Mouse (Mus musculus) myocyte (in vitro differentiated cells): Measurements from ENCODE around the gene Myo15. TPM values are rescaled to one million over a fixed set of nuclear protein-coding genes. Genes with fewer than 3 reads are reported as not detected.

Source experiments
- H3K27me3 ChIP-seq: one replicate; pipeline ENCODE4 v1.6.1; 2011; ENCODE audit not compliant: control insufficient read depth, insufficient read depth, insufficient read length
- H3K36me3 ChIP-seq: one replicate; pipeline ENCODE4 v1.6.1; 2011; ENCODE audit not compliant: control insufficient read depth, insufficient read depth
- H3K4me2 ChIP-seq: one replicate; pipeline ENCODE4 v1.6.1; 2011; ENCODE audit warnings: low read depth, control low read depth
- H3K4me3 ChIP-seq: one replicate; pipeline ENCODE4 v1.5.1; 2011; ENCODE audit warnings: mild to moderate bottlenecking, control low read depth, moderate library complexity
- H3K79me2 ChIP-seq: one replicate; pipeline ENCODE4 v1.6.1; 2011; ENCODE audit not compliant: control insufficient read depth, insufficient read depth
- H3ac ChIP-seq: one replicate; pipeline ENCODE4 v1.6.1; 2011; ENCODE audit not compliant: control insufficient read depth, insufficient read length
- CEBPB ChIP-seq: IDR thresholded peaks from 2 replicates; pipeline ENCODE4 v1.6.1; 2011; ENCODE audit warnings: mild to moderate bottlenecking, moderate library complexity; ENCODE audit not compliant: poor library complexity, insufficient read depth, severe bottlenecking
- E2F4 ChIP-seq: IDR thresholded peaks from one replicate; pipeline ENCODE4 v1.6.1; 2011; ENCODE audit warnings: mild to moderate bottlenecking, control low read depth, moderate library complexity; ENCODE audit not compliant: insufficient read depth
- MAX ChIP-seq: IDR thresholded peaks from one replicate; pipeline ENCODE4 v1.6.1; 2011; ENCODE audit warnings: low read depth, mild to moderate bottlenecking, control low read depth
- MYOD1 ChIP-seq, 3 experiments: IDR thresholded peaks; one replicate each; pipeline ENCODE4 v1.6.1; 2011; ENCODE audit warnings: control low read depth in 2 of 3, low read depth in 2 of 3, mild to moderate bottlenecking in 2 of 3, moderate library complexity in 1 of 3; ENCODE audit not compliant: insufficient read length in 2 of 3, control insufficient read depth in 1 of 3
- MYOG ChIP-seq, 3 experiments: IDR thresholded peaks; one replicate each; pipeline ENCODE4 v1.6.1; 2011; ENCODE audit warnings: control low read depth in 2 of 3, low read depth in 2 of 3, mild to moderate bottlenecking in 2 of 3; ENCODE audit not compliant: insufficient read length in 2 of 3, control insufficient read depth in 1 of 3, insufficient read depth in 1 of 3
- POLR2A ChIP-seq: IDR thresholded peaks from one replicate; pipeline ENCODE4 v1.6.1; 2011; ENCODE audit warnings: low read depth, mild to moderate bottlenecking, control low read depth, moderate library complexity; ENCODE audit not compliant: insufficient read length
- POLR2AphosphoS2 ChIP-seq: IDR thresholded peaks from one replicate; pipeline ENCODE4 v1.6.1; 2011; ENCODE audit warnings: low read depth, control low read depth; ENCODE audit not compliant: insufficient read length
- REST ChIP-seq: IDR thresholded peaks from one replicate; pipeline ENCODE4 v1.6.1; 2011; ENCODE audit warnings: mild to moderate bottlenecking, control low read depth, moderate library complexity; ENCODE audit not compliant: insufficient read depth, insufficient read length
- SRF ChIP-seq: IDR thresholded peaks from one replicate; pipeline ENCODE4 v1.6.1; 2011; ENCODE audit warnings: low read depth; ENCODE audit not compliant: control insufficient read depth, insufficient read length
- TCF12 ChIP-seq: IDR thresholded peaks from one replicate; pipeline ENCODE4 v1.6.1; 2011; ENCODE audit warnings: mild to moderate bottlenecking, control low read depth; ENCODE audit not compliant: poor library complexity, insufficient read depth, severe bottlenecking
- TCF3 ChIP-seq: IDR thresholded peaks from one replicate; pipeline ENCODE4 v1.6.1; 2011; ENCODE audit warnings: low read depth, control low read depth; ENCODE audit not compliant: insufficient read length
- USF1 ChIP-seq: IDR thresholded peaks from one replicate; pipeline ENCODE4 v1.6.1; 2011; ENCODE audit warnings: low read depth, mild to moderate bottlenecking, control low read depth, moderate library complexity
- polyA plus RNA-seq: library from polyadenylated mRNA; unstranded; fragments of >200 nt; fragmentation: generic; extraction: Trizol; gene quantifications from one replicate; pipeline ENCODE4 v1.2.1, GENCODE M21; 2012; ENCODE audit warnings: missing spikeins

Myo15 gene
- polyA plus RNA-seq: not detected

GRCm38 (mm10) chr11:60469039-60469438 lies at the start of gene Myo15:
Gene Myo15, plus strand, starts transcription at chr11:60469339.
- H3ac ChIP-seq: no peak within 1 kb of the TSS
- TF ChIP-seq TCF12: no peak
- no peak for TF ChIP-seq CEBPB
- TF ChIP-seq TCF3: no peak
- TF ChIP-seq REST: no peak
- no peak for TF ChIP-seq MYOG (IDR thresholded peaks at IDR 0.05; ENCODE audit: control insufficient read depth in 1 of 3, insufficient read depth in 1 of 3, insufficient read length in 2 of 3, low read depth in 2 of 3)
- TF ChIP-seq MYOD1 (IDR thresholded peaks at IDR 0.05; ENCODE audit: control insufficient read depth in 1 of 3, insufficient read length in 2 of 3, low read depth in 2 of 3): no peak
- no peak for TF ChIP-seq POLR2AphosphoS2
- TF ChIP-seq MAX: no peak
- TF ChIP-seq E2F4: no peak
- no peak for TF ChIP-seq USF1
- TF ChIP-seq POLR2A: no peak
- TF ChIP-seq SRF: no peak
- no peaks in the 10 kb centered on the region for H3K79me2 ChIP-seq
- no peaks in the 10 kb centered on the region for H3K36me3 ChIP-seq
- no peak within 1 kb of the TSS for H3K4me2 ChIP-seq
- no peak within 1 kb of the TSS for H3K4me3 ChIP-seq
- no peaks in the 10 kb centered on the region for H3K27me3 ChIP-seq

GRCm38 (mm10) chr11:60422046-60422668 lies 47.0 kb upstream of the Myo15 start:
- H3ac ChIP-seq: no peak overlapping the region
- no peak overlapping the region for H3K4me2 ChIP-seq
- H3K4me3 ChIP-seq: no peak overlapping the region
- H3K79me2 ChIP-seq: peaks cover 13% of the 10 kb centered on the region
- TF ChIP-seq REST (no peak), CEBPB (no peak), E2F4 (no peak), MAX (no peak), TCF12 (no peak), TCF3 (no peak), SRF (no peak), POLR2A (no peak), MYOG (IDR thresholded peaks at IDR 0.05; ENCODE audit: control insufficient read depth in 1 of 3, insufficient read depth in 1 of 3, insufficient read length in 2 of 3, low read depth in 2 of 3) (no peak), MYOD1 (IDR thresholded peaks at IDR 0.05; ENCODE audit: control insufficient read depth in 1 of 3, insufficient read length in 2 of 3, low read depth in 2 of 3) (no peak), POLR2AphosphoS2 (no peak), USF1 (no peak)
- H3K27me3 ChIP-seq: no peaks in the 10 kb centered on the region
- peaks cover 9% of the 10 kb centered on the region for H3K36me3 ChIP-seq

GRCm38 (mm10) chr11:60423006-60423405 lies 46.1 kb upstream of the Myo15 start:
- Histone ChIP-seq H3K36me3 (peaks cover 9% of the 10 kb centered on the region), H3ac (no peak overlapping the region)
- TF ChIP-seq MAX (no peak), MYOD1 (IDR thresholded peaks at IDR 0.05; ENCODE audit: control insufficient read depth in 1 of 3, insufficient read length in 2 of 3, low read depth in 2 of 3) (no peak), TCF12 (no peak), POLR2AphosphoS2 (no peak)

GRCm38 (mm10) chr11:60426417-60426816 lies 42.7 kb upstream of the Myo15 start:
- no peak overlapping the region for H3K4me2 ChIP-seq
- no peak for TF ChIP-seq TCF12
- TF ChIP-seq E2F4: no peak
- no peak for TF ChIP-seq USF1
- TF ChIP-seq TCF3: no peak
- TF ChIP-seq SRF: no peak
- TF ChIP-seq REST: no peak
- TF ChIP-seq MYOG (IDR thresholded peaks at IDR 0.05; ENCODE audit: control insufficient read depth in 1 of 3, insufficient read depth in 1 of 3, insufficient read length in 2 of 3, low read depth in 2 of 3): no peak
- TF ChIP-seq POLR2AphosphoS2: no peak
- TF ChIP-seq POLR2A: no peak
- no peak for TF ChIP-seq MAX
- H3K36me3 ChIP-seq: peaks cover 12% of the 10 kb centered on the region
- no peaks in the 10 kb centered on the region for H3K79me2 ChIP-seq
- no peaks in the 10 kb centered on the region for H3K27me3 ChIP-seq
- H3K4me3 ChIP-seq: no peak overlapping the region
- no peak overlapping the region for H3ac ChIP-seq

More at GRCm38 (mm10) chr11:60423006-60423405, 46.1 kb upstream of the Myo15 start:
- Histone ChIP-seq H3K4me2 (no peak overlapping the region), H3K4me3 (no peak overlapping the region), H3K27me3 (no peaks in the 10 kb centered on the region), H3K79me2 (peaks cover 11% of the 10 kb centered on the region)

GRCm38 (mm10) chr11:60427628-60428027 lies 41.5 kb upstream of the Myo15 start:
- no peaks in the 10 kb centered on the region for H3K79me2 ChIP-seq
- no peak overlapping the region for H3ac ChIP-seq
- peaks cover 12% of the 10 kb centered on the region for H3K36me3 ChIP-seq
- H3K4me3 ChIP-seq: no peak overlapping the region
- H3K4me2 ChIP-seq: no peak overlapping the region
- H3K27me3 ChIP-seq: no peaks in the 10 kb centered on the region
- TF ChIP-seq CEBPB: no peak
- TF ChIP-seq MYOG (IDR thresholded peaks at IDR 0.05; ENCODE audit: control insufficient read depth in 1 of 3, insufficient read depth in 1 of 3, insufficient read length in 2 of 3, low read depth in 2 of 3): no peak
- TF ChIP-seq SRF: no peak
- TF ChIP-seq POLR2A: no peak
- TF ChIP-seq MAX: no peak
- TF ChIP-seq USF1: no peak
- no peak for TF ChIP-seq REST
- TF ChIP-seq POLR2AphosphoS2: no peak
- no peak for TF ChIP-seq MYOD1 (IDR thresholded peaks at IDR 0.05; ENCODE audit: control insufficient read depth in 1 of 3, insufficient read length in 2 of 3, low read depth in 2 of 3)
- TF ChIP-seq E2F4: no peak
